Mouse (Mus musculus): ENCODE results near the gene Cisd1. TPM values are rescaled to one million over a fixed set of nuclear protein-coding genes. Genes with fewer than 3 reads are reported as not detected.

The Cisd1 gene
- polyA plus RNA-seq, 1 experiment from 2014 or later: 159 TPM

DNA sequence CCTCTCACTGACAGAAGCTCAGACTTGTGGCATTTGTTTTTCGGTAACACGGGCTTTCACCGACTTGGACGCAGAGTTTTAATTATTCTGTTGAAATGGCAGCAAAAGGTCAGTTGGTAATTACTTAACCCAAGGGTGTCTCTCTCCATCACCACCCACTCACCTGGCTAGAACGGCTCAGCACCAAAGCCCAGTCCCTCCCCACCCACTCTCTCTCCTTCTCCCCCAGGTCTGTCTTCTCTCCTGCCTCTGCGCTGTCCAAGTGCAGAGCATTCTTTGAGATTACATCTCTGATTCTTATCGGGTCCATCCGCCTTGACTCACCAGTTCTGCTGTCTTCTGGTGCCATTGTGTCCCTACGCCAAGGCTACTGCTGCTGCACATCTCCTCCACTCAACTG, 11.9 kb downstream of the Cisd1 start:
- Histone ChIP-seq H3K27me3 (no peaks in the 10 kb centered on the region), H3K27ac (replicated peaks) (no peak overlapping the region), H3K4me1 (no peaks in the 10 kb centered on the region), H3K9ac (replicated peaks) (no peak overlapping the region), H3K9me3 (no peaks in the 10 kb centered on the region), H3K36me3 (peaks cover 52% of the 10 kb centered on the region), H3K4me3 (no peak overlapping the region), H3K4me2 (replicated peaks) (no peak overlapping the region)
- no peak for ATAC-seq (ENCODE audit: low FRiP score, low read depth)
- WGBS: 93% methylated on average over 9 of the region's 9 CpGs

DNA sequence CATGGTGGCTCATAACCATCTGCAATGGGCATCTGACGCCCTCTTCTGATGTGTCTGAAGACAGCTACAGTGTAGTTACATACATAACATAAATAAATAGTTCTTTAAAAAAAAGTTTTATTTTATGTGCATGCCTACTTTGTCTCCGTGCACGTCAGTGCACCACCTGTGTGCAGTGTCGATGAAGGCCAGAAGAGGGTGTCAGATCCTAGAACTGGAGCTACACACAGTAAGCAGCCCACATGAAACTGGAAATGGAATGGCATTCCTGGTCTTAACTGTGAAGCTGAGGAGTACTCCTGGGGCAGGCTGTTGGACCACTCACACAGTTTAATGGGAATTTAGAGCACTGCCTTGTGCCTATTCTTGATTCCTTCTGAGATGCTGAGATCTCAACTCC, 12.4 kb downstream of the Cisd1 start:
- Histone ChIP-seq H3K27ac (replicated peaks) (no peak overlapping the region), H3K9me3 (no peaks in the 10 kb centered on the region), H3K36me3 (peaks cover 52% of the 10 kb centered on the region), H3K9ac (replicated peaks) (no peak overlapping the region), H3K4me3 (no peak overlapping the region), H3K4me1 (no peaks in the 10 kb centered on the region), H3K4me2 (replicated peaks) (no peak overlapping the region), H3K27me3 (no peaks in the 10 kb centered on the region)
- WGBS: 94% methylated on average over 4 of the region's 4 CpGs
- ATAC-seq (ENCODE audit: low FRiP score, low read depth): no peak

DNA sequence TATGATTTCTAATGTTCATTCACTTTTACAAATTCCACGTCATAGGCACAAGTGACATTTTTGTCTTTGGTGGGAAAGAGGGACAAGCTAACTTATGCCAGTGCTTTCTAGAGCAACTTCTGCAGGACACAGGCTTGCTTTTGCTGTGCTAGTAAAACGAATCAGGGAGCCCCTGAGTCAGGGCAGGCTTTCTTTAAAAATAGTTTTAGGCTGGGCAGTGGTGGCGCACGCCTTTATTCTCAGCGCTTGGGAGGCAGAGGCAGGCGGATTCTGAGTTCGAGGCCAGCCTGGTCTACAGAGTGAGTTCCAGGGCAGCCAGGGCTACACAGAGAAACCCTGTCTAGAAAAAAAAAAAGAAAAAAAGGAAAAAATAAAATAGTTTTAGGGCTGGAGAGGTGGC, 12.8 kb downstream of the Cisd1 start:
- H3K4me2 ChIP-seq (replicated peaks): no peak overlapping the region
- no peaks in the 10 kb centered on the region for H3K27me3 ChIP-seq
- no peaks in the 10 kb centered on the region for H3K9me3 ChIP-seq
- ATAC-seq (ENCODE audit: low FRiP score, low read depth): no peak
- WGBS: 92% methylated on average over 7 of the region's 7 CpGs
- H3K4me1 ChIP-seq: no peaks in the 10 kb centered on the region
- H3K4me3 ChIP-seq: no peak overlapping the region
- H3K9ac ChIP-seq (replicated peaks): no peak overlapping the region
- H3K36me3 ChIP-seq: peaks cover 52% of the 10 kb centered on the region
- no peak overlapping the region for H3K27ac ChIP-seq (replicated peaks)

GRCm38 (mm10) chr10:71330070-71330469, 14.7 kb downstream of the Cisd1 start:
- Histone ChIP-seq H3K9me3 (no peaks in the 10 kb centered on the region), H3K4me2 (replicated peaks) (no peak overlapping the region), H3K27ac (replicated peaks) (no peak overlapping the region), H3K36me3 (peaks cover 40% of the 10 kb centered on the region), H3K4me3 (no peak overlapping the region), H3K27me3 (no peaks in the 10 kb centered on the region), H3K9ac (replicated peaks) (no peak overlapping the region), H3K4me1 (no peaks in the 10 kb centered on the region)
- 93% methylated on average over 12 of the region's 12 CpGs for WGBS
- no peak for ATAC-seq (ENCODE audit: low FRiP score, low read depth)

GRCm38 (mm10) chr10:71329295-71329694, 15.5 kb downstream of the Cisd1 start:
- no peak overlapping the region for H3K4me3 ChIP-seq
- WGBS: 94% methylated on average over 6 of the region's 6 CpGs
- ATAC-seq (ENCODE audit: low FRiP score, low read depth): no peak
- H3K9ac ChIP-seq (replicated peaks): no peak overlapping the region
- H3K9me3 ChIP-seq: no peaks in the 10 kb centered on the region
- H3K27me3 ChIP-seq: no peaks in the 10 kb centered on the region
- no peak overlapping the region for H3K27ac ChIP-seq (replicated peaks)
- no peaks in the 10 kb centered on the region for H3K4me1 ChIP-seq
- H3K36me3 ChIP-seq: peaks cover 35% of the 10 kb centered on the region
- no peak overlapping the region for H3K4me2 ChIP-seq (replicated peaks)

- H3K27me3 ChIP-seq: no peaks in the 10 kb centered on the region
- 90% methylated on average over 5 of the region's 5 CpGs for WGBS
- peaks cover 30% of the 10 kb centered on the region for H3K36me3 ChIP-seq
- no peak for ATAC-seq (ENCODE audit: low FRiP score, low read depth)
- no peaks in the 10 kb centered on the region for H3K9me3 ChIP-seq
- H3K27ac ChIP-seq (replicated peaks): no peak overlapping the region
- no peak overlapping the region for H3K9ac ChIP-seq (replicated peaks)
- H3K4me1 ChIP-seq: no peaks in the 10 kb centered on the region
- H3K4me3 ChIP-seq: no peak overlapping the region
- no peak overlapping the region for H3K4me2 ChIP-seq (replicated peaks)
Observed at GRCm38 (mm10) chr10:71328870-71329269, 15.9 kb downstream of the Cisd1 start.

DNA sequence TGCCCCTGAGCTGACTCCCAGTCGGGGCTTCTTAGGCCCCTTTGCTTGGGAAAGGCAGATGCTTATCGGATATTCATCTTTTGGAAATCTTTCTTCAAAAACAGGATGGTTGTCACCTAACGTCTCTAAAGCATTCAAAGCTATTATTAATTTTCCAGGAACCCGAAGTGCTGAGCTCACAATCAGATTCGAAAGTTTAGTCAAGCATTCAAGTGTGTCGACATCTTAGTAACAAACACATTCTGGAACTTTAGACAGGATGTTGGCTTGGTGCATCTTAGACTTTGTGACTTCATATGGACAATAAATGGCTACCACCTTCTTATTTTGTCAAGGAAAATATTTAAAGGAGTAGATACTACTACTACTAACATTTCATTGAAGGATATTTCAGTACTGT, 16.4 kb downstream of the Cisd1 start:
- 90% methylated on average over 6 of the region's 6 CpGs for WGBS
- peaks cover 27% of the 10 kb centered on the region for H3K36me3 ChIP-seq
- H3K9me3 ChIP-seq: no peaks in the 10 kb centered on the region
- no peak for ATAC-seq (ENCODE audit: low FRiP score, low read depth)
- H3K4me1 ChIP-seq: no peaks in the 10 kb centered on the region
- H3K27me3 ChIP-seq: no peaks in the 10 kb centered on the region
- no peak overlapping the region for H3K27ac ChIP-seq (replicated peaks)
- no peak overlapping the region for H3K4me3 ChIP-seq
- H3K4me2 ChIP-seq (replicated peaks): no peak overlapping the region
- no peak overlapping the region for H3K9ac ChIP-seq (replicated peaks)

DNA sequence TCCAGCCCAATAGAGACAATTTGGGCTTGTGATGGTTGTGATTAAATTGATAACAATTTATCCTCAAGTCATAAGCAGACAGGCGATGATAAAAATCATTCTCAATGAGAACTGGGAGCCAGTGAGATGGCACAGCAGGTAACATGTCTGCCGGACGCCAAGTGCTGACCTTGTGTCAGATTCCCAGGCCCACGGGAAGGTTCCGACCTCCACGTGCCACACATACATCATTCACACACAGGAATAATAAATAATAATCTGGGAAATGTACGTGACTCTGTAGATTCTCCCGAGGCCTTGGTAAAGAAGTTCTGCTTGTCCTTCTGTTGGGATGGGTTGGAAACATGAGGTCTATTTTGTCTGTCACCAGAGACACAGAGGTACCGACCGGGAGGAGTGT, 17.4 kb downstream of the Cisd1 start:
- Histone ChIP-seq H3K4me2 (replicated peaks) (no peak overlapping the region), H3K4me3 (no peak overlapping the region), H3K27ac (replicated peaks) (no peak overlapping the region), H3K4me1 (no peaks in the 10 kb centered on the region), H3K9me3 (no peaks in the 10 kb centered on the region), H3K36me3 (peaks cover 22% of the 10 kb centered on the region), H3K9ac (replicated peaks) (no peak overlapping the region), H3K27me3 (no peaks in the 10 kb centered on the region)
- ATAC-seq (ENCODE audit: low FRiP score, low read depth): no peak
- 86% methylated on average over 10 of the region's 10 CpGs for WGBS

DNA sequence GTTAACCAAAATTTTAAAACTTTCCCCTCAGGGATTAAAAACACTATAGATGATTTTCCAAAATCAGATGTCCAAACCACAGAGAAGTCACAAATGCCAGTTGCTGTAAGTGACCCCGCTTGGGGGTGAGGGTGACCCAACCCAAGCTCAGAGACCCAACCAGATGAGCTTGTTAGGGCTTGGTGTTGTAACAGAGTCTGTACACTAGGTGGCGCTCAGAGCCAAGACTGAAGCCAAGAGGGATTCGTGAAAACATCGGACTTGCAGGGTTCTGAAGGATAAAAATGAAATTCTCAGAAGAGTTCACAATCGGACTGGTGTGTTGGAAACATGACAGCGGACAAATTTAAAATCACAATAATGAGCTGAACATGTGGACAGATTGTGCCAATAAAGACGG, 18.0 kb downstream of the Cisd1 start:
- peak; percentile 41; the same call in 1 of the 2 replicates for ATAC-seq (ENCODE audit: low FRiP score, low read depth)
- no peaks in the 10 kb centered on the region for H3K4me1 ChIP-seq
- H3K4me3 ChIP-seq: no peak overlapping the region
- H3K27me3 ChIP-seq: no peaks in the 10 kb centered on the region
- WGBS: 20% methylated on average over 7 of the region's 7 CpGs
- H3K36me3 ChIP-seq: peaks cover 19% of the 10 kb centered on the region
- no peak overlapping the region for H3K4me2 ChIP-seq (replicated peaks)
- H3K9me3 ChIP-seq: no peaks in the 10 kb centered on the region
- H3K27ac ChIP-seq (replicated peaks): no peak overlapping the region
- no peak overlapping the region for H3K9ac ChIP-seq (replicated peaks)

DNA sequence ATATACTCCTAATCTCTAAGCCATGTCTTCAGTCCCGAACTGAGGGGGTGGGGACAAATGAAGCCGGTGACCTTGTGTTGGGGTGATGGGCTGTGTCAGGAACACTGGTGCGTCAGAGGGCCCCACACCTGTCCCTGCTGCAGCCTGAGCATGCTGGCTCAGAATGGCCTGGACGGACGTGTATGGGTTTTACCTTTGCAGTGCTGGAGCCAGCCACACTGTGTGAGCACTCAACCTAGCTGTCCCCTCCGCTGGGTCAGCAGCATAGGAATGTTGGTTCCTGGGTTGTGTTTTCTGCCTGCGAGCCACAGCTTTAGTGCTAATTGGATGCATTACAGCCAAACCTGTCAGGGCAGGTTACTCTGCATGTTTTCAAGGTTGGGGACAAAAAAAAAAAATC, 18.6 kb downstream of the Cisd1 start:
- no peak overlapping the region for H3K9ac ChIP-seq (replicated peaks)
- H3K4me2 ChIP-seq (replicated peaks): no peak overlapping the region
- no peak for ATAC-seq (ENCODE audit: low FRiP score, low read depth)
- H3K27me3 ChIP-seq: no peaks in the 10 kb centered on the region
- H3K4me3 ChIP-seq: no peak overlapping the region
- no peaks in the 10 kb centered on the region for H3K9me3 ChIP-seq
- H3K27ac ChIP-seq (replicated peaks): no peak overlapping the region
- H3K36me3 ChIP-seq: peaks cover 18% of the 10 kb centered on the region
- no peaks in the 10 kb centered on the region for H3K4me1 ChIP-seq
- WGBS: 82% methylated on average over 7 of the region's 7 CpGs

DNA sequence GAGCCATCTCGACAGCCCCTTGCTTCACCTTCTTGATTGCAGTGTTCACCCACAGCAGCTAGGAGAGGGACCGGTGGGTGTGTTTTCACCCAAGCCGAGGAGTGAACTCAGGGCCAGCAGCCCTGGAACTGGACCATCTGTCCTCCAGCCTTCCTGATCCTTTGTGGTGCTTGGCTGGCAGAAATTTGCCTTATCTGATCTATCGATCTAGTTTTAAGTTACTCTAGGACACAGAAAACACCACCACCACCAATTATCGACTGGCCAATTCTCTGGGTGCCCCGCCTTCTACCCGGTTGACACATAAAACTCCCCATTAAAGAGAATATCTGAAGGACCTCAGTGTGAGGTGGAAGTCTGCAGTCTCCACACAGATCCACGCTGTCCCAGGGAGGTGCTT, 21.1 kb downstream of the Cisd1 start:
- Histone ChIP-seq H3K4me3 (no peak overlapping the region), H3K36me3 (no peaks in the 10 kb centered on the region), H3K4me1 (no peaks in the 10 kb centered on the region), H3K27ac (replicated peaks) (no peak overlapping the region), H3K4me2 (replicated peaks) (no peak overlapping the region), H3K9me3 (no peaks in the 10 kb centered on the region), H3K9ac (replicated peaks) (no peak overlapping the region), H3K27me3 (no peaks in the 10 kb centered on the region)
- 90% methylated on average over 8 of the region's 8 CpGs for WGBS
- ATAC-seq (ENCODE audit: low FRiP score, low read depth): no peak

DNA sequence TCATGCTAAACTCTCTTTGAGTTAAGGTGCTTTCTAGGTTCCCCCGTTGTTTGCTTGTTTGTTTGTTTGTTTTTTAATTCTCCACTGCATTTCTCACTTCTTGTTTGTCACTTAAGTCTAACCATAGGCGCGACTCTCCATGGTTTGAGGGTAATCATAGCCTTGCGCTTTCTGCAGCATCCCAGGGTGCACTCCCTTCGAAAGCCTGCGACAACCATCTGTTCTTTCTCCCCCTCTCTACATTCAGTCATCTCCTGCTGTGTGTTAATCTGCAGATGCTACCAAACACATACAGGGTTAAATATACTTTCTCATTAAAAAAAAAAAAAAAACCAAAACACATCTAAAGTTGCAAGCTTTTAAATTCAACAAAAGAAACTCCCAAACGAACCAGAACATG, 28.3 kb downstream of the Cisd1 start:
- no peak for ATAC-seq (ENCODE audit: low FRiP score, low read depth)
- Histone ChIP-seq H3K36me3 (no peaks in the 10 kb centered on the region), H3K4me3 (no peak overlapping the region), H3K9me3 (no peaks in the 10 kb centered on the region), H3K27ac (replicated peaks) (no peak overlapping the region), H3K4me1 (no peaks in the 10 kb centered on the region), H3K9ac (replicated peaks) (no peak overlapping the region), H3K27me3 (no peaks in the 10 kb centered on the region), H3K4me2 (replicated peaks) (no peak overlapping the region)
- 68% methylated on average over 7 of the region's 7 CpGs for WGBS

DNA sequence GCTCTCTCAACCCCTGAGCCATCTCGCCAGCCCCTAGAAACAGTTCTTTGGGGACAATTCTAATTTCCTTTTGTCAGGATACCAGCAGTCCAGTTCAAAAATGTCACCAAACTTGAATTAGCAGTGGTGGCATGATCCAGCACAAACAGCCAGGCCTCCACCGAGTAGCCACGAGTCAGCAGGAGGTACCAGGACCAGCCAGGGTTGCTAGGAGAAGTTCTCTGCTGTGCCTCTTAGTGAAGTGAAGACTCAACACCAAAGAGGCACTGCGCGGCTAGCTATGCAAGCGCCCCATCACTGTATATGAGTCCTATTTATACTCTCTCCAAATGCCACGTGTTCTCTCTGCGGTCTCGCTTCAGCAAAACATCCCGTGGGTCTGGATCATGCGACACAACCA, 28.7 kb downstream of the Cisd1 start:
- Histone ChIP-seq H3K9me3 (no peaks in the 10 kb centered on the region), H3K4me1 (no peaks in the 10 kb centered on the region), H3K4me3 (no peak overlapping the region), H3K9ac (replicated peaks) (no peak overlapping the region), H3K36me3 (no peaks in the 10 kb centered on the region), H3K4me2 (replicated peaks) (no peak overlapping the region), H3K27ac (replicated peaks) (no peak overlapping the region), H3K27me3 (no peaks in the 10 kb centered on the region)
- WGBS: 79% methylated on average over 11 of the region's 11 CpGs
- no peak for ATAC-seq (ENCODE audit: low FRiP score, low read depth)
